Mouse (Mus musculus) stomach, embryonic 15.5 days (tissue): ENCODE data around the gene Pirt. TPM values are rescaled to one million over a fixed set of nuclear protein-coding genes. Genes with fewer than 3 reads are reported as not detected.

Experiments used
- ATAC-seq: fragments of 200-750 bp; cut with Nextera tagmentation; 2 replicates; pipeline ENCODE4 v1.8.0; 2017; ENCODE audit warnings: low read depth, moderate number of reproducible peaks, moderate TSS enrichment; ENCODE audit not compliant: insufficient read depth, low FRiP score
- H3K27ac ChIP-seq: fragments of 300-500 bp; sonication (generic); 2 replicates; pipeline ENCODE4 v1.5.1; 2015; ENCODE audit warnings: mild to moderate bottlenecking, inconsistent platforms
- H3K27me3 ChIP-seq: fragments of 300-500 bp; sonication (generic); replicated peaks from 2 replicates; pipeline ENCODE4 v1.6.1; 2015; ENCODE audit warnings: inconsistent platforms
- H3K36me3 ChIP-seq: fragments of 300-500 bp; sonication (generic); 2 replicates; pipeline ENCODE4 v1.6.1; 2015; ENCODE audit warnings: inconsistent platforms
- H3K4me1 ChIP-seq: fragments of 300-500 bp; sonication (generic); 2 replicates; pipeline ENCODE4 v1.6.1; 2015; ENCODE audit warnings: inconsistent platforms
- H3K4me2 ChIP-seq: fragments of 300-500 bp; sonication (generic); 2 replicates; pipeline ENCODE4 v1.6.1; 2015; ENCODE audit warnings: mild to moderate bottlenecking, inconsistent platforms
- H3K4me3 ChIP-seq: fragments of 300-500 bp; sonication (generic); replicated peaks from 2 replicates; pipeline ENCODE4 v1.5.1; 2015; ENCODE audit warnings: inconsistent platforms
- H3K9ac ChIP-seq: fragments of 300-500 bp; sonication (generic); 2 replicates; pipeline ENCODE4 v1.6.1; 2015; ENCODE audit warnings: inconsistent platforms
- H3K9me3 ChIP-seq: fragments of 300-500 bp; sonication (generic); 2 replicates; pipeline ENCODE4 v1.6.1; 2016; ENCODE audit warnings: inconsistent platforms
- WGBS: fragments of 180-500 bp; shearing (Covaris S2); methylation state at CpG from one replicate; pipeline ENCODE4 v1.1.7; 2015; 5-methylcytosine and 5-hydroxymethylcytosine counted together
- polyA plus RNA-seq: library from polyadenylated mRNA; unstranded; fragments of >200 nt; fragmentation: Nextera tagmentation; extraction: Ambion mirVana; gene quantifications from 2 replicates; pipeline ENCODE4 v1.2.1, GENCODE M21; 2015

Gene Pirt
- polyA plus RNA-seq, 1 experiment from 2014 or later, result 4.9 TPM

- WGBS, result 13% methylated on average over 3 of the region's 3 CpGs
- H3K9me3 ChIP-seq, result no peaks in the 10 kb centered on the region
- no peak for ATAC-seq
Observed at GRCm38 (mm10) chr11:66914249-66914648, 2.5 kb downstream of the Pirt start.

GRCm38 (mm10) chr11:66920012-66920411, 8.2 kb downstream of the Pirt start:
- no peak for ATAC-seq
- no peaks in the 10 kb centered on the region for H3K36me3 ChIP-seq
- H3K4me2 ChIP-seq, result no peak overlapping the region
- no peaks in the 10 kb centered on the region; the same call in 1 of the 2 replicates for H3K27me3 ChIP-seq
- no peaks in the 10 kb centered on the region for H3K4me1 ChIP-seq
- WGBS, result 52% methylated on average over 2 of the region's 2 CpGs
- no peak overlapping the region for H3K27ac ChIP-seq
- no peak overlapping the region for H3K4me3 ChIP-seq
- H3K9me3 ChIP-seq, result no peaks in the 10 kb centered on the region
- H3K9ac ChIP-seq, result no peak overlapping the region

More at GRCm38 (mm10) chr11:66914249-66914648, 2.5 kb downstream of the Pirt start:
- Histone ChIP-seq H3K9ac (no peak overlapping the region), H3K27me3 (no peaks in the 10 kb centered on the region; the same call in 1 of the 2 replicates), H3K4me2 (no peak overlapping the region), H3K4me3 (no peak overlapping the region), H3K36me3 (no peaks in the 10 kb centered on the region), H3K4me1 (peaks cover 10% of the 10 kb centered on the region; the same call in 1 of the 2 replicates), H3K27ac (no peak overlapping the region)

GRCm38 (mm10) chr11:66924095-66924823, 12.5 kb downstream of the Pirt start:
- H3K27ac ChIP-seq, result no peak overlapping the region
- H3K27me3 ChIP-seq, result no peaks in the 10 kb centered on the region
- no peak for ATAC-seq
- H3K4me3 ChIP-seq, result no peak overlapping the region
- 72% methylated on average over 11 of the region's 11 CpGs for WGBS
- no peaks in the 10 kb centered on the region for H3K4me1 ChIP-seq
- H3K9me3 ChIP-seq, result no peaks in the 10 kb centered on the region
- H3K9ac ChIP-seq, result no peak overlapping the region
- no peaks in the 10 kb centered on the region for H3K36me3 ChIP-seq
- H3K4me2 ChIP-seq, result no peak overlapping the region

GRCm38 (mm10) chr11:66928311-66928710, 16.5 kb downstream of the Pirt start:
- Histone ChIP-seq H3K9me3 (no peaks in the 10 kb centered on the region), H3K9ac (no peak overlapping the region), H3K27me3 (no peaks in the 10 kb centered on the region), H3K4me3 (no peak overlapping the region), H3K36me3 (no peaks in the 10 kb centered on the region), H3K4me1 (no peaks in the 10 kb centered on the region), H3K27ac (no peak overlapping the region), H3K4me2 (no peak overlapping the region)
- ATAC-seq, result no peak
- 64% methylated on average over 3 of the region's 3 CpGs for WGBS

- H3K9ac ChIP-seq, result no peak overlapping the region
- no peaks in the 10 kb centered on the region for H3K4me1 ChIP-seq
- ATAC-seq, result no peak
- 70% methylated on average over 9 of the region's 9 CpGs for WGBS
- no peak overlapping the region for H3K4me2 ChIP-seq
- H3K9me3 ChIP-seq, result no peaks in the 10 kb centered on the region
- no peaks in the 10 kb centered on the region for H3K36me3 ChIP-seq
- H3K4me3 ChIP-seq, result no peak overlapping the region
- H3K27me3 ChIP-seq, result no peaks in the 10 kb centered on the region
- H3K27ac ChIP-seq, result no peak overlapping the region
Observed at GRCm38 (mm10) chr11:66932827-66933599, 21.2 kb downstream of the Pirt start.

GRCm38 (mm10) chr11:66934428-66935173, 22.8 kb downstream of the Pirt start:
- Histone ChIP-seq H3K27ac (no peak overlapping the region), H3K36me3 (no peaks in the 10 kb centered on the region), H3K9me3 (no peaks in the 10 kb centered on the region), H3K27me3 (no peaks in the 10 kb centered on the region), H3K4me2 (no peak overlapping the region), H3K4me3 (no peak overlapping the region), H3K9ac (no peak overlapping the region), H3K4me1 (no peaks in the 10 kb centered on the region)
- WGBS, result 61% methylated on average over 7 of the region's 7 CpGs
- peak; percentile 43; the same call in 1 of the 2 replicates for ATAC-seq

- Histone ChIP-seq H3K4me2 (no peak overlapping the region), H3K4me1 (no peaks in the 10 kb centered on the region), H3K27ac (no peak overlapping the region), H3K4me3 (no peak overlapping the region), H3K9ac (no peak overlapping the region), H3K36me3 (no peaks in the 10 kb centered on the region), H3K27me3 (no peaks in the 10 kb centered on the region), H3K9me3 (no peaks in the 10 kb centered on the region)
- 81% methylated on average over 5 of the region's 5 CpGs for WGBS
- ATAC-seq, result no peak
Observed at GRCm38 (mm10) chr11:66942011-66942410, 30.2 kb downstream of the Pirt start.

GRCm38 (mm10) chr11:66945224-66945767, 33.5 kb downstream of the Pirt start:
- H3K4me3 ChIP-seq, result no peak overlapping the region
- H3K9ac ChIP-seq, result no peak overlapping the region
- no peak overlapping the region for H3K27ac ChIP-seq
- WGBS, result 55% methylated on average over 2 of the region's 2 CpGs
- no peaks in the 10 kb centered on the region for H3K27me3 ChIP-seq
- H3K4me1 ChIP-seq, result no peaks in the 10 kb centered on the region
- no peaks in the 10 kb centered on the region for H3K9me3 ChIP-seq
- no peak for ATAC-seq
- no peaks in the 10 kb centered on the region for H3K36me3 ChIP-seq
- H3K4me2 ChIP-seq, result no peak overlapping the region

GRCm38 (mm10) chr11:66946521-66946920, 34.7 kb downstream of the Pirt start:
- 60% methylated on average over 6 of the region's 6 CpGs for WGBS
- Histone ChIP-seq H3K4me2 (no peak overlapping the region), H3K27me3 (no peaks in the 10 kb centered on the region), H3K9me3 (no peaks in the 10 kb centered on the region), H3K4me3 (no peak overlapping the region), H3K27ac (peak overlapping the region; percentile 44; the same call in 1 of the 2 replicates), H3K4me1 (no peaks in the 10 kb centered on the region), H3K9ac (no peak overlapping the region), H3K36me3 (no peaks in the 10 kb centered on the region)
- ATAC-seq, result peak; percentile 35; the same call in 1 of the 2 replicates

GRCm38 (mm10) chr11:66946922-66947321, 35.1 kb downstream of the Pirt start:
- Histone ChIP-seq H3K27me3 (no peaks in the 10 kb centered on the region), H3K4me2 (no peak overlapping the region), H3K9ac (no peak overlapping the region), H3K27ac (peak overlapping the region; percentile 44; the same call in 1 of the 2 replicates), H3K9me3 (no peaks in the 10 kb centered on the region), H3K36me3 (no peaks in the 10 kb centered on the region), H3K4me1 (no peaks in the 10 kb centered on the region), H3K4me3 (no peak overlapping the region)
- WGBS, result 63% methylated on average over 6 of the region's 6 CpGs
- ATAC-seq, result peak; percentile 82

GRCm38 (mm10) chr11:66956303-66956702, 44.5 kb downstream of the Pirt start, which contains the start of gene Tmem238l:
Gene Tmem238l, plus strand, starts transcription at chr11:66956638.
- Histone ChIP-seq H3K27me3 (no peaks in the 10 kb centered on the region), H3K4me2 (no peak within 1 kb of the TSS), H3K4me1 (no peaks in the 10 kb centered on the region), H3K36me3 (no peaks in the 10 kb centered on the region), H3K9ac (no peak within 1 kb of the TSS), H3K9me3 (no peaks in the 10 kb centered on the region), H3K4me3 (no peak within 1 kb of the TSS), H3K27ac (no peak within 1 kb of the TSS)
- WGBS, result 66% methylated on average over 9 of the region's 9 CpGs
- ATAC-seq, result no peak
